Mouse (Mus musculus) heart, postnatal 0 days (tissue): Measurements from ENCODE around the gene Lrig1. TPM values are rescaled to one million over a fixed set of nuclear protein-coding genes. Genes with fewer than 3 reads are reported as not detected.

Experiments
- ATAC-seq: fragments of 200-750 bp; cut with Nextera tagmentation; 2 replicates; pipeline ENCODE4 v1.8.0; 2017; ENCODE audit warnings: low read depth, moderate number of reproducible peaks, moderate library complexity; ENCODE audit not compliant: insufficient read depth
- DNase-seq: peaks from one replicate; pipeline ENCODE4 v3.0.0-alpha.2; 2016; ENCODE audit warnings: low spot score
- H3K27ac ChIP-seq: fragments of 300-500 bp; sonication (generic); 2 replicates; pipeline ENCODE4 v1.5.1; 2014; ENCODE audit warnings: low read depth, mild to moderate bottlenecking
- H3K27me3 ChIP-seq: fragments of 300-500 bp; sonication (generic); 2 replicates; pipeline ENCODE4 v1.6.1; 2014; ENCODE audit warnings: low read length, mixed read lengths; ENCODE audit not compliant: control insufficient read depth, insufficient read depth
- H3K36me3 ChIP-seq: fragments of 300-500 bp; sonication (generic); replicated peaks from 2 replicates; pipeline ENCODE4 v1.6.1; 2014; ENCODE audit warnings: low read length, mixed read lengths; ENCODE audit not compliant: control insufficient read depth, insufficient read depth
- H3K4me1 ChIP-seq: fragments of 300-500 bp; sonication (generic); 2 replicates; pipeline ENCODE4 v1.6.1; 2014; ENCODE audit warnings: antibody characterized with exemption; ENCODE audit not compliant: control insufficient read depth, insufficient read depth
- H3K4me2 ChIP-seq: fragments of 300-500 bp; sonication (generic); 2 replicates; pipeline ENCODE4 v1.6.1; 2014; ENCODE audit warnings: low read depth, mild to moderate bottlenecking, low read length, moderate library complexity
- H3K4me3 ChIP-seq: fragments of 300-500 bp; sonication (generic); 2 replicates; pipeline ENCODE4 v1.5.1; 2014; ENCODE audit warnings: low read depth, low read length
- H3K9ac ChIP-seq: fragments of 300-500 bp; sonication (generic); replicated peaks from 2 replicates; pipeline ENCODE4 v1.6.1; 2014; ENCODE audit warnings: low read depth, low read length, mixed read lengths
- H3K9me3 ChIP-seq: fragments of 300-500 bp; sonication (generic); replicated peaks from 2 replicates; pipeline ENCODE4 v1.6.1; 2016; ENCODE audit warnings: low read length; ENCODE audit not compliant: control insufficient read depth
- CTCF ChIP-seq: IDR thresholded peaks from 2 replicates; pipeline ENCODE4 v1.5.1; 2016; ENCODE audit warnings: antibody characterized with exemption, control low read depth, low read depth
- EP300 ChIP-seq: IDR thresholded peaks from 2 replicates; pipeline ENCODE4 v1.6.1; 2016; ENCODE audit warnings: antibody characterized with exemption, low read depth
- WGBS: fragments of 180-500 bp; shearing (Covaris S2); extraction: QIAGEN DNeasy Blood & Tissue Kit; methylation state at CpG from one replicate; pipeline ENCODE4 v1.1.7; 2014; 5-methylcytosine and 5-hydroxymethylcytosine counted together
- polyA plus RNA-seq: library from polyadenylated mRNA; unstranded; fragments of >200 nt; fragmentation: Nextera tagmentation; extraction: Ambion mirVana; gene quantifications from 2 replicates; pipeline ENCODE4 v1.2.1, GENCODE M21; 2015
- total RNA-seq: library from RNA; depleted of rRNA; stranded (reverse); fragments of >200 nt; gene quantifications from 2 replicates; pipeline ENCODE4 v1.2.3, GENCODE M21; 2014; ENCODE audit warnings: low replicate concordance

The Lrig1 gene
- total and polyA plus RNA-seq, 2 experiments from 2014 or later: 7.1 to 54.3 TPM

DNA sequence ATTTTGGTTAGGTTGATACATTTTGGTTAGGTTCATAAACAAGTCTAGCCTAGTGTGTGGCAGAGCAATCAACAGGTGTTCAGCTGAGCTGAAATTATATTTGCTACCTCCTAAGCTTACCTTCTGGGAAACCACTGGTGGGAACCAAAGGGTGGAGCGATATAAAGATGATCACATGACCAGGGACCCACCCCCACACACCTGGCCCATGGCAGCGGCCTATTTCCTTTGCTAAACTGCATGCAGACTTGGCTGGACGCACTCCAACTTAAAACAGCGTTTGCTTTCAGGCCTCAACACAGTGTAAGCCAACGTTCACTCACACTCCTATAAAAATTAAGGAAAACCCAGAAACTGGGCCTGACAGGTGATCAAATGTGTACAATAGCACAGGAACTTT, 33.9 kb upstream of the Lrig1 start:
- DNase-seq (no peak), ATAC-seq (no peak)
- H3K4me2 ChIP-seq: no peak overlapping the region
- H3K9ac ChIP-seq: no peak overlapping the region
- TF ChIP-seq CTCF (no peak), EP300 (no peak)
- H3K9me3 ChIP-seq: no peaks in the 10 kb centered on the region
- H3K27me3 ChIP-seq: no peaks in the 10 kb centered on the region
- no peaks in the 10 kb centered on the region for H3K36me3 ChIP-seq
- 0 out of 2 replicates have a peak, but pooled peaks cover 4% of the 10 kb centered on the region for H3K4me1 ChIP-seq
- WGBS: 69% methylated on average over 5 of the region's 5 CpGs
- no peak overlapping the region for H3K4me3 ChIP-seq
- H3K27ac ChIP-seq: no peak overlapping the region

DNA sequence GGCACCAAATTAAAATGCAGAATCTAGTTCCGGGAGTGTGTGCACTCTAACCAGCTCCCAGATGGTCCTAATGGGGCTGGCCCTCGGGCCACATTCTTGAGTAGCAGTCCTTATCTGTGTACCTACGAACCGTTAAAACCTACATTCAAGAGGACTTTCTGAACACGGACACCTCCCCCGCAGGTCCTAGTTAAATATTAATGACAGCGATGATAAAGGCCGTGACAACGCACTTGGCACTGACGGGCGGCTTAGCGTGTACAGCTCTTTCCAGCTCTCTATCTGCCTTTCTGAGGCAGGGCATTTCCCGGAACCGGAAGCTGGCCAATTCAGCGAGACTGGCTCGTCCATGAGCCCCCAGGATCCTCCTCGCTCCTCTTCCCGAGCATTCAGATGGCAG, 29.9 kb upstream of the Lrig1 start:
- no peak overlapping the region for H3K9ac ChIP-seq
- 0 out of 2 replicates have a peak, but pooled peaks cover 4% of the 10 kb centered on the region for H3K4me1 ChIP-seq
- TF ChIP-seq CTCF (no peak), EP300 (no peak)
- H3K27ac ChIP-seq: no peak overlapping the region; the same call in 1 of the 2 replicates
- no peaks in the 10 kb centered on the region for H3K36me3 ChIP-seq
- DNase-seq (peak; percentile 66), ATAC-seq (peak; percentile 64; the same call in 1 of the 2 replicates)
- WGBS: 8% methylated on average over 18 of the region's 18 CpGs
- peak overlapping the region; percentile 26 for H3K4me3 ChIP-seq
- no peaks in the 10 kb centered on the region for H3K27me3 ChIP-seq
- H3K4me2 ChIP-seq: peak overlapping the region; percentile 55
- no peaks in the 10 kb centered on the region for H3K9me3 ChIP-seq

DNA sequence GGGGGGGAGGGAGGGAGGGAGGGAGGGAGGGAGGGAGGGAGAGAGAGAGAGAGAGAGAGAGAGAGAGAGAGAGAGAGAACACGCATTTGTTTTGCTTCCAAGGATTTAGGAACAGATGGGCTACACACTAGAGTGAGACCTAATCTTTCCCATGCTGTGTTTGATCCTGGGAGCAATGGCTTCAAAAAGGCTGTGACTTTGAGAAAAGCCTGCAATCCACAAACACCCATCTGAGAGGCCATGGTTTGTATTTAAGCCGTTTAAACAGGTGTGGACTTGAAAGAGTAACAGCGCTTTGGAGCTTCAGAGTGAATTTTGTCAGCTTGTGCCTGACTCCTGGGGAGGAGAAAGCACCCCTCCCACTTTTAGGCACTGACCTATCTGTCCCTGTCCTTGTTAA, 29.2 kb upstream of the Lrig1 start:
- H3K27me3 ChIP-seq: no peaks in the 10 kb centered on the region
- 54% methylated on average over 3 of the region's 3 CpGs for WGBS

DNA sequence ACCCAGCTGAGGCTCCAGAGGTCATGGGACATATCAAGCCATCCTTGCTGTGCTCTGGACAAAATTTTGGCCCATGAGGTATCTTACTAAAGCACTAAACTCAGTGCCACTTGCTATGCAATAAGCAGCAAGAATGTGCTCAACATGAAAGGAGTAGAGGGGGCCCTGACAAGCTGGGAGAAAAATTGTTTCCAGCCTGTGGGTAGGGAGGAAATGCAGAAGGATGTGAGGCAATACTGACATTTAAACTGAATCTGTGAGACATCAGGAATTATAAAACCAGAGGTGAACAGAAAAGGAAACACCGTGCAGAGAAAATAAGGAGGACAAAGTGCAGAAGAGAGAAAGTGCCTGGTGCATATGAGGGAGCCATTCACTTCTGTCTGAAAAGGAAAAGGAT, 24.7 kb upstream of the Lrig1 start:
- Histone ChIP-seq H3K27me3 (no peaks in the 10 kb centered on the region), H3K4me2 (no peak overlapping the region), H3K9ac (no peak overlapping the region), H3K9me3 (no peaks in the 10 kb centered on the region), H3K27ac (no peak overlapping the region), H3K4me1 (0 out of 2 replicates have a peak, but pooled peaks cover under 1% of the 10 kb centered on the region), H3K36me3 (no peaks in the 10 kb centered on the region), H3K4me3 (no peak overlapping the region)
- 80% methylated on average over 1 of the region's 1 CpGs for WGBS
- no peak for ATAC-seq
- no peak for DNase-seq
- TF ChIP-seq CTCF (no peak), EP300 (no peak)

More for the DNA sequence above, 29.2 kb upstream of the Lrig1 start:
- H3K4me2 ChIP-seq: no peak overlapping the region
- no peaks in the 10 kb centered on the region for H3K9me3 ChIP-seq
- ATAC-seq: no peak
- TF ChIP-seq CTCF: no peak
- no peak for TF ChIP-seq EP300
- no peak for DNase-seq
- H3K27ac ChIP-seq: no peak overlapping the region
- no peaks in the 10 kb centered on the region for H3K36me3 ChIP-seq
- H3K4me3 ChIP-seq: no peak overlapping the region
- 0 out of 2 replicates have a peak, but pooled peaks cover 4% of the 10 kb centered on the region for H3K4me1 ChIP-seq
- H3K9ac ChIP-seq: no peak overlapping the region

DNA sequence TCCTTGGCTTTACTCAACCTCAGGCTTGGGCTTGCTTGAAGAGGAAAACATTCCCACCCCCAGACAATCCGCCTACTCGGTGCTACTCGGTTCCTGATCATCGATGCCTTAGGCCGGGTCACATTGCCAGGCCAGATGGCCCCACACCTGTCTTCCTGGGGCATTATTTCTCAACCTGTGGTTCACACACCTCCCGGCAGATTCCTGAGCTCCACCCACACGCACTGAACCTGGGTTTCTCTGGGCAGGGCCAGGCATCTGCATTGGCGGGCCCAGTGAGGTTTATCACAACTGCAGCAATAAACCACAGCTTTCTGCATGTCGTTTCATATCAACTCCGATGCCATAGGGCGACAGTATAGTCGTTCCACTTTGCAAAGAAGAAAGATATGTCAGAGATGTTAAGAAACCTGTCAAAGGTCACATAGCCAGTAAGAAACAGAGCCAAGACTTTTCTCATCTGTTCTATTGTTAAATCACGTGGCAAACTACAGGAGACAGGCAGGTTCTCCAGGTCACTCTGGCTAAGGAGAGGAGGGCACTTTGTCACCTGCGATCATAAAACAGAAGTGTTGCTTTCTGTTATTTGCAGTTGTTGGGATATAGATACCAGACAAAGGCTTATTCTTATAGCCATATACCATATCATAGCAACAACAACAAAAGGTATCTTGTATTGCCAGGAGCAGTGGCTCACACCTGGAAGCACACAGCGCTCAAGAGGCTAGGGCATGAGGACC, 18.8 kb upstream of the Lrig1 start:
- H3K9me3 ChIP-seq: no peaks in the 10 kb centered on the region
- TF ChIP-seq CTCF: no peak
- no peak for TF ChIP-seq EP300
- H3K36me3 ChIP-seq: no peaks in the 10 kb centered on the region
- ATAC-seq (no peak), DNase-seq (no peak)
- H3K27ac ChIP-seq: 0 out of 2 replicates have a peak overlapping the region, but pooled peaks have one; percentile 9
- no peak overlapping the region for H3K9ac ChIP-seq
- no peaks in the 10 kb centered on the region for H3K27me3 ChIP-seq
- no peaks in the 10 kb centered on the region for H3K4me1 ChIP-seq
- no peak overlapping the region for H3K4me2 ChIP-seq
- H3K4me3 ChIP-seq: no peak overlapping the region
- WGBS: 77% methylated on average over 15 of the region's 15 CpGs
